Comparison of ENCODE assay signal across 8 mouse cellular contexts in the genomic region with DNA sequence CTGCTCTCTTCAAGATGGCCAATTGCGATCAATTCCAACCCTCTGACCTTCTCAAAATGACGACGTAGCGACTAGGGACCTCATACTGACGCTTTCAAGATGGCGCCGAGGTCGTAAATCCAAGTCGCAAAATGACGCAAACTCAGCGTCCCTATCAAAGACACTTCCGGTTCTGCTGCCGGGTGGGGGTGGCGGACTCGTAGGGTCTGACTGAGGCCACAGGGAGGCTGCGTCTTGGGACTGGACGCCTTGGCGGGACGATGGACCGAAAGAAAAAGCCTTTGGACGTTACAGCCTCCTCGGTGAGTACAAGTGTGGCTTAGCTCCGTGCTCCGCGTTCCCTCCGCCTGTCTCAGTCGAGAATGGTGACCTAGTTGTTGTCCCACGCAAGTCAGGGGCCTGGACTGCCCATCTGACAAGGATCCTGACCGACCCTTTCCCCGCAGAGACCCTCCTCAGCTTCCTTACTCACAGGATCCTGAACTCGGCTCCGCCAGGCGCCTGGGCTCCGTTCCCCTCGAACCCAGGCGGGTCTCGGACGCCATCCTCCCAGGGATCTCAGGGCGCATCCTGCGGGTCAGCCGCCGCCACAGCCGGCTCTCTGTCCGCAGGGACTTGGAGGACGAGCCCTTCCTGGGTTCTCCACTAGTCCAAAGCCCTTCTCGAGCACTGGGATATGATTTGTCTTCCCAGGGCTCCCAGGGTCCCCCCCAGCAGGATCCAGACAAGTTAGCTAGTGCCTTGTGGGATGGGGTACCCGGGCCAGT. TPM values are rescaled to one million over a fixed set of nuclear protein-coding genes. Genes with fewer than 3 reads are reported as not detected.
DNase-seq lines count a peak whose midpoint lies in the region; ATAC-seq and TF ChIP-seq lines count a peak whose summit lies in the region.

A gene (plus strand): TSS at position 169 of the 767 bp plus-strand sequence.

- WGBS in embryonic facial prominence, embryonic 13.5 days: under 1% methylated on average over 47 of the region's 47 CpGs
- WGBS in kidney, adult 2 months: under 1% methylated on average over 47 of the region's 47 CpGs
- WGBS in limb, embryonic 12.5 days: under 1% methylated on average over 47 of the region's 47 CpGs
- WGBS in midbrain, embryonic 15.5 days: under 1% methylated on average over 47 of the region's 47 CpGs
- under 1% methylated on average over 47 of the region's 47 CpGs for WGBS in spleen, adult 2 months

- peaks cover 6% of the 10 kb centered on the region for H3K4me1 ChIP-seq in embryonic facial prominence, embryonic 13.5 days
- H3K4me1 ChIP-seq in kidney, adult 2 months (ENCODE audit: control insufficient read depth, insufficient read depth, low read length): peaks cover 5% of the 10 kb centered on the region; the same call in 1 of the 2 replicates
- H3K4me1 ChIP-seq in limb, embryonic 12.5 days (replicated peaks): peaks cover 14% of the 10 kb centered on the region
- peaks cover 21% of the 10 kb centered on the region for H3K4me1 ChIP-seq in midbrain, embryonic 15.5 days
- peaks cover 3% of the 10 kb centered on the region; the same call in 1 of the 2 replicates for H3K4me1 ChIP-seq in spleen, adult 2 months (ENCODE audit: control insufficient read depth, insufficient read depth, insufficient read length)

- peak; percentile 86; the same call in 1 of the 2 replicates for ATAC-seq in embryonic facial prominence, embryonic 13.5 days (ENCODE audit: insufficient number of reproducible peaks, insufficient read depth, low FRiP score, low TSS enrichment, low read depth)
- ATAC-seq in limb, embryonic 12.5 days (ENCODE audit: insufficient number of reproducible peaks, insufficient read depth, low FRiP score, low TSS enrichment, low read depth): peak; percentile 91
- peak; percentile 95 for ATAC-seq in midbrain, embryonic 15.5 days (replicated peaks)

- H3K36me3 ChIP-seq in embryonic facial prominence, embryonic 13.5 days: peaks cover 20% of the 10 kb centered on the region
- peaks cover 3% of the 10 kb centered on the region; the same call in 1 of the 2 replicates for H3K36me3 ChIP-seq in kidney, adult 2 months (ENCODE audit: control insufficient read depth, insufficient read depth, low read length)
- H3K36me3 ChIP-seq in limb, embryonic 12.5 days: peaks cover 21% of the 10 kb centered on the region
- peaks cover 16% of the 10 kb centered on the region; the same call in 1 of the 2 replicates for H3K36me3 ChIP-seq in midbrain, embryonic 15.5 days (replicated peaks)
- H3K36me3 ChIP-seq in spleen, adult 2 months (ENCODE audit: control insufficient read depth, insufficient read depth, low read length): peaks cover 10% of the 10 kb centered on the region

- H3K4me3 ChIP-seq in embryonic facial prominence, embryonic 13.5 days: peak within 1 kb of the TSS; percentile 97
- peak within 1 kb of the TSS; percentile 96 for H3K4me3 ChIP-seq in kidney, adult 2 months (ENCODE audit: insufficient read depth, low read depth, low read length)
- H3K4me3 ChIP-seq in limb, embryonic 12.5 days (replicated peaks): peak within 1 kb of the TSS; percentile 92
- peak within 1 kb of the TSS; percentile 81 for H3K4me3 ChIP-seq in midbrain, embryonic 15.5 days
- peak within 1 kb of the TSS; percentile 76 for H3K4me3 ChIP-seq in spleen, adult 2 months (ENCODE audit: extremely low read depth, insufficient read depth, insufficient read length)

- TF ChIP-seq CTCF in kidney, adult 2 months (conservative IDR thresholded peaks at IDR 0.05; ENCODE audit: insufficient read depth, insufficient read length, low read depth, low read length): no peak
- TF ChIP-seq CTCF in spleen, adult 2 months (IDR thresholded peaks at IDR 0.05; ENCODE audit: extremely low read depth, insufficient read depth, insufficient read length, insufficient replicate concordance): no peak

- H3K27ac ChIP-seq in embryonic facial prominence, embryonic 13.5 days: peak within 1 kb of the TSS; percentile 44; the same call in 1 of the 2 replicates
- H3K27ac ChIP-seq in kidney, adult 2 months (ENCODE audit: insufficient read depth, low read depth, low read length): peak within 1 kb of the TSS; percentile 50
- H3K27ac ChIP-seq in limb, embryonic 12.5 days: peak within 1 kb of the TSS; percentile 32
- H3K27ac ChIP-seq in midbrain, embryonic 15.5 days: peak within 1 kb of the TSS; percentile 79
- H3K27ac ChIP-seq in spleen, adult 2 months (ENCODE audit: insufficient read depth, low read length): no peak within 1 kb of the TSS

- H3K27me3 ChIP-seq in embryonic facial prominence, embryonic 13.5 days: peaks cover 7% of the 10 kb centered on the region
- H3K27me3 ChIP-seq in kidney, adult 2 months (replicated peaks; ENCODE audit: control insufficient read depth, insufficient read depth, low read length): no peaks in the 10 kb centered on the region
- H3K27me3 ChIP-seq in limb, embryonic 12.5 days: peaks cover 9% of the 10 kb centered on the region; the same call in 1 of the 2 replicates
- H3K27me3 ChIP-seq in midbrain, embryonic 15.5 days (replicated peaks): no peaks in the 10 kb centered on the region
- no peaks in the 10 kb centered on the region for H3K27me3 ChIP-seq in spleen, adult 2 months (ENCODE audit: control insufficient read depth, insufficient read depth, low read length)

- DNase-seq in 3134 (ENCODE audit: extremely low read depth, insufficient read length, low spot score): peak; percentile 86
- peak; percentile 93 to 94 for DNase-seq in adrenal gland, postnatal 36 days
- DNase-seq in heart, adult 18-20 months: peak; percentile 97
- DNase-seq in kidney, adult 2 months: peak; percentile 97
- peak; percentile 90 to 96 for DNase-seq in spleen, adult 2 months (ENCODE audit: low read depth in 1 of 2, low spot score in 2 of 2)

- peak; percentile 89 for TF ChIP-seq POLR2A in kidney, adult 2 months (IDR thresholded peaks at IDR 0.05; ENCODE audit: low read depth, low read length)
- peak; percentile 76 for TF ChIP-seq POLR2A in spleen, adult 2 months (IDR thresholded peaks at IDR 0.05; ENCODE audit: low read depth, low read length)

- peak within 1 kb of the TSS; percentile 83 for H3K4me2 ChIP-seq in embryonic facial prominence, embryonic 13.5 days
- H3K4me2 ChIP-seq in limb, embryonic 12.5 days: peak within 1 kb of the TSS; percentile 82
- peak within 1 kb of the TSS; percentile 74 for H3K4me2 ChIP-seq in midbrain, embryonic 15.5 days

- H3K9ac ChIP-seq in embryonic facial prominence, embryonic 13.5 days: peak within 1 kb of the TSS; percentile 99
- peak within 1 kb of the TSS; percentile 89 for H3K9ac ChIP-seq in limb, embryonic 12.5 days (replicated peaks)
- peak within 1 kb of the TSS; percentile 84 for H3K9ac ChIP-seq in midbrain, embryonic 15.5 days

- no peaks in the 10 kb centered on the region for H3K9me3 ChIP-seq in embryonic facial prominence, embryonic 13.5 days
- H3K9me3 ChIP-seq in limb, embryonic 12.5 days: no peaks in the 10 kb centered on the region
- no peaks in the 10 kb centered on the region for H3K9me3 ChIP-seq in midbrain, embryonic 15.5 days

RNA-seq across cellular contexts. Expression of the gene that starts here (rescaled TPM):
- 10 to 100 TPM; 34.0 to 51.6 TPM for total RNA-seq in adrenal gland, postnatal 36 days (2021)
- polyA plus RNA-seq in embryonic facial prominence, embryonic 13.5 days (2015; fragmentation: Nextera tagmentation; extraction: Ambion mirVana): 44.9 and 50.5 TPM in 2 replicates
- total RNA-seq in heart, adult 18-20 months (2021): 10 to 100 TPM in 1 of 2 experiments, 1 to 10 TPM in 1; 9.8 to 13.1 TPM
- 3.3 and 4.2 TPM in 2 replicates for polyA plus RNA-seq in kidney, adult 2 months (2012; rRNA removed)
- 43.7 TPM in 2 replicates for polyA plus RNA-seq in limb, embryonic 12.5 days (2016; fragmentation: Nextera tagmentation; extraction: Ambion mirVana)
- 34.6 and 40.6 TPM in 2 replicates for polyA plus RNA-seq in midbrain, embryonic 15.5 days (2015; fragmentation: Nextera tagmentation; extraction: Ambion mirVana)
- 2.0 and 2.4 TPM in 2 replicates for polyA plus RNA-seq in spleen, adult 2 months (2012; rRNA removed)
